Mouse (Mus musculus) left cerebral cortex, postnatal 25 days (tissue): Measurements from ENCODE around the gene Gm815. TPM values are rescaled to one million over a fixed set of nuclear protein-coding genes. Genes with fewer than 3 reads are reported as not detected.

Source experiments
- DNase-seq, 2 experiments: peaks; one replicate each; pipeline ENCODE4 v3.0.0; 2022; ENCODE audit warnings: low spot score in 2 of 2, mixed read lengths in 1 of 2
- intact Hi-C: fragments of 180-260 bp; cut with DNase I; formaldehyde crosslinking; loops from one replicate; pipeline ENCODE4 v1.15.1; 2025
- total RNA-seq, 2 experiments: library from RNA; stranded (reverse); gene quantifications; 2 replicates each; pipeline ENCODE4 v1.2.3; 2021

Gene Gm815
- total RNA-seq, 2 experiments from 2014 or later = not detected

GRCm38 (mm10) chr19:26872886-26873285 is 12.8 kb upstream of the Gm815 start:
- DNase-seq = peak in 1 of 2 experiments; percentile 58
- intact Hi-C loops = no loop called here

GRCm38 (mm10) chr19:26875601-26876000 is 10.1 kb upstream of the Gm815 start:
- DNase-seq = peak in 1 of 2 experiments; percentile 26
- intact Hi-C loops = no loop called here

- no peak for DNase-seq
- intact Hi-C loops = no loop called here
These were observed 8.4 kb upstream of the Gm815 start for GRCm38 (mm10) chr19:26877180-26877775.

DNA sequence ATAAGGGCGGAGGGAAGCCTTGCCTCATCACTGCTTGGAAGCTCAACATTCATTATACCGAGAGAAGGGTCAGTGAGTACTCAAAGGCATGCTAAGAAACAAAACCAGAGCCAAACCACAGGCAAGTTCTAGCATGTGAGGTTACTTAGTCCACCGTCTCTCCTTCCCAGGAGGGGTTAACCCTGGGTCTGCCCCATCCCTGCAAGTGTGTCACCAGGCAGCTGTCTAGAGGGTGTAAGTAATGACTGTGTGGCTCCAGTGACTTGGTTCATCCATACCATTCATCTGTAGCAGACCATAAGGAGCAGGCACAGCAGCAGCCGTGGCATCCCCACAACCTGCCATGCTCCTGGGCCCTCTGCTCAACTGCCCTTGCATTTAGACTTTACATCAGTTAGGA is 5.8 kb upstream of the Gm815 start:
- no peak for DNase-seq
- intact Hi-C loops = no loop called here

DNA sequence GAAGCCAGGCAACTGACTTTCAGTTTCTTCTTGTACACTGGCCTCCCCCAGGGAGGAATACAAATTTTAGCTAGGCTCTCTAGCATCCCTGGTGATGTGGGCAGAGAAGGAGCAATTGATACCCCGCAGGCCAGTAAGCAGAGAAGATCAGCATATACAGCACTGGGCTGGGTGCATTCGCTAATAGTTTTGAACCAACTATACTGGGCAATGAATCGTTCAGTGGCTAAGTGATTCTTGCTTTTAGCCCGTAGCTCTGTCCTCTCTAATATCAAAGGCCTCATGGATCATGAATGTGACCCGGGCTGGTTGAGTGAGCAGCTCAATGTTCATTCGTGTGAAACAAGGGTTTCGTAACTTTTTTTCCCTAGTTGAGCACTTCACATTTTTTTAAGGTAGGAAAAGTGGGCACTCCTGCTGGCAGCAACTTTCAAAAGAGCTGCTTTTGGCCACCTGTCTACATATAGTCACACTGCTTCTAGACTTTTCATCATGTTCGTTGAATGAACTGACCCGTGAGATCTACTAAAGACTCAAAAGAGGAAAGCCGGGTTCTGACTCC is 3.7 kb upstream of the Gm815 start:
- intact Hi-C loops = no loop called here
- DNase-seq = no peak

- peak; percentile 64 to 82 for DNase-seq
- intact Hi-C loops = no loop called here
These were observed 2.5 kb downstream of the Gm815 start for GRCm38 (mm10) chr19:26888171-26888570.

DNA sequence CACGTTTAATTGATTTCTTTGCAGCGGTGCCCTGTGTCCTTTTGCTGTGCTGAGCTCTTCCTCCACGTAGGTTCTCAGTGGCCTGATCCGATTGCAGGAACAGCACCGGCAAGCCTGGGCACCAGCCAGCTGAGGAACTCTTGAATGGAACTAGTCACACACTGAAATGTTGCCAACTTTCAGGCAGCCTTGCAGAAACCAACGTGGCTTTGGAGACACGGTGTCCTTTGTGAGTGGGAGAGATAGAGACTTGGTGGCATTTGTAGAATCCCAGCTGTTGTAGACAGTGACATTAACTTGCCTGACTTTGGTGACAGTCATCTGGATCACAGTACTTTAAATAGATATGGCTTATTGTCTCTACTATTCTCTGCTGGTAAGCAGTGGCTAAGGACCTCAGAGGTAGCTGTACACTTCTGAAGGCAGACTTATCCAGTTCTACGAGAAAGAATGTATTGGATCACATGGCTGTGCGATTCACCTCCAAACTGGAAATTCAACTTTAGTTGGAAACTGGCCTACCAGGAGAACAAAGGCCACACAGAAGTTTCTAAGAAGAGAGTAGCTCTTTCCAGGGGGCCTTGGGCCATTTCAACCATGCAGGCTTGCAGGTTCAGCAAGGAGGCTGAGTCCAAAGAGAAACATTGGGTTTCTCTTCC is 5.8 kb downstream of the Gm815 start:
- intact Hi-C loops = loop anchor here (5.0 kb wide), 2 partner anchors 176 to 536 kb away; partner anchors contain the start of gene Pum3
- DNase-seq = peak; percentile 41 to 71

DNA sequence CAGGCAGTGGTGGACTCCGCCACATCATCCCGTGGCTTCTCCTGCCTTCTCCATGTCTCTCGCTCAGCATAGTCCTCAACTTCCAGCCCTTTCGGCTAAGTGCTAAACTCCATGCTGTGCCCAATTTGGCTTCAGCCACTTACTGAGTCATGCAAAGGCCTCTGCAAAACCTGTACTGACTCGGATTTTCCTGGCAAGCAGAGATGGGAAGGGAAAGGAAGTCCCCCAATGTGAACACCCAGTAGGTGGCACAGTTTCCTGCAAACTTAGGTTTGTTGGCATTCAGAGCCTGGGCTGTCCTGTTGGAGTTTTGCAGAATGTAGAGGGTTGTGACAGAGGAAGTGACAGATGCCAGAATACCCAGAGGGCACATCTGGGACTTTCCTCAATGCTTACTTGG is 7.2 kb downstream of the Gm815 start:
- intact Hi-C loops = loop anchor here (5.0 kb wide), 2 partner anchors 174 to 534 kb away; partner anchors contain the start of gene Pum3
- peak in 1 of 2 experiments; percentile 55 for DNase-seq

DNA sequence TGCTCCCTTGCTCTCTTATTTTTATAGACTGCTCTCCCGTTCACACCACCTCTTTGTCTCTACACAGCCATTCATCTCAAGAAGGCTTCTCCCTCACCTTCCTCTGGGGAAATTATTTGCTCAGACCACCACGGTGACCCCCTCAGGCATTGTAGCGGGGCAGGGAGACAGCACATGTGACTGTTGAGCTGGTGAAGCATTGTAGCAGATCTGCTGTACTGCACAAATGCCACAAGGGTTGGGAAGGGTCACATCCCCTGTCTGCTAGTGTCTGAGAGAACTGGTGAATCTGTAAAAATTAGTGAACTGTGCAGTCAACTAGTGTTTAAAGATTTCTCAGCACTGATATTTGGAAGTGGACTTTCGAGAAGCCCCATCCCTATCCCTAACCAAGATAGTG is 16.5 kb downstream of the Gm815 start:
- intact Hi-C loops = no loop called here

GRCm38 (mm10) chr19:26914245-26914644 is 28.6 kb downstream of the Gm815 start:
- no peak for DNase-seq
- intact Hi-C loops = no loop called here

More for the DNA sequence above, 16.5 kb downstream of the Gm815 start:
- DNase-seq = no peak

GRCm38 (mm10) chr19:26920816-26921215 is 35.1 kb downstream of the Gm815 start:
- intact Hi-C loops = no loop called here
- no peak for DNase-seq

DNA sequence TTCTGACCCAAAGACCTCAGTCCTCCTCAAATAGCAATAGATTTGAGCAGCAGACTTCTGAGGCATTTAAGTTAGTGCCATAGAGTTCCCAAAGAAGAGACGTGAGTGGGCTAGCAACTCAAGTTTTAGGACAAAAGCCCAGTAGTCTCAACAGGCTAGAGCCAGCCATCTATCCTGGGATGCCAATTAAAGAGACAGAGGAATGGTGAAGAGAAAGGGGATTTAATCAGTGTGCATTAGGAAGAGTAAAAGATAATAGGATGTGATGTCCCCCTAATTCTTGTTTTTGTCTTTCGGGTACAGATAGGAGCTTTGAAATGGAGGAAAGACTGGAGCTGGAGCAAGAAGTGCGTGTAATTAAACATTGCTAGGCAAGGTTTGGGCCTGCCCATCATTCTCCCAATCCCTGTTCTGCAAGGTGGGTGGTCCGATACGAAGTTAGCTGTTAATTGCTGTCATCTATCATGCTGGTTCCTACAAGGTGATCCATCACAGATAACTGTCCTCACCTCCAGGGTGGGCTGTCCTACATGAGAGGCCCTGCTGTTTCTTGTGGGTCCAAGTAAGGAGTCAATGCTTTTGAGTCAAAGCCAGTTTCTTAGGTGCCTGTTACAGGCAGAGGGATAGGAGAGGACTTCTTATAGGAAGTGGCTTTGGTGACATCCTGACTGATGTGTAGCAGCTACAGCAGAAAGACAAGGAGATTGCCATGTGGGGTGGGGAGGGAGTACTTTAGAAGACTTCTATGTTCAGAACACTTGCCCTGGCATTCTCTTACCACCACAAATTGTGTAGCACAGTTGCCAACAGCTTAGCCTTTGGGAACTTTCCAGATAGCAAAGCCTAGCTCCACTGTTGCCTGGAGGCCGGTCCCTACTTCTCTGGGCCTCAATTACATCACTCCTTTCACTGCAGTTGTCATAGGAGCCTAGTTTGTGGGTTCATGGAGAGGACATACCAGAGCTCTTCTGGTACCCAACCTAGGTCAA is 44.9 kb downstream of the Gm815 start:
- intact Hi-C loops = no loop called here
- DNase-seq = peak in 1 of 2 experiments; percentile 6

DNA sequence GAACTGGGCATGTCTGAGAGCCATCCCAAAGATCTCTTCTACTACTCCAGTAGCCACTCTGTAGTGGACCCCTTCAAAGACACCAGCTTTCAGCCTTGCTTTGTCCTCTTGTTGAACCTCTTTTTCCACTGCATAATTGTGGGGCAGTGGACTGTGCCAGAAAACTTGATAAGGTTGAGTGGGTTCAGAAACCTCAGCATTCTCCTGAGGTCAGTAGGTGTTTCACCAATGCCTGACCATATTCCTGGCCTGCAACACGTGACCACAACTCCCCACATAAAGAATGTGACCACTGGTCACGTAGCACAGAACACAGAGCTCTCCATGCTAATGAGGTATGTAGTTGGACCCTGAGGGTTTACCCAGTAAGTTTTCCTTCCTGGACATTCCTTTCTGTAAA is 48.5 kb downstream of the Gm815 start:
- DNase-seq = no peak
- intact Hi-C loops = no loop called here
